Mouse (Mus musculus) regulatory T cell (primary cell): ENCODE measurements around the gene Sp2.

Experiments used
- in situ Hi-C: fragments of 300-600 bp; cut with MboI, MseI; formaldehyde crosslinking; loops from one replicate; pipeline ENCODE4 v1.15.1; 2025; ENCODE audit warnings: high pct_unique_total_duplicates

Sp2 gene

DNA sequence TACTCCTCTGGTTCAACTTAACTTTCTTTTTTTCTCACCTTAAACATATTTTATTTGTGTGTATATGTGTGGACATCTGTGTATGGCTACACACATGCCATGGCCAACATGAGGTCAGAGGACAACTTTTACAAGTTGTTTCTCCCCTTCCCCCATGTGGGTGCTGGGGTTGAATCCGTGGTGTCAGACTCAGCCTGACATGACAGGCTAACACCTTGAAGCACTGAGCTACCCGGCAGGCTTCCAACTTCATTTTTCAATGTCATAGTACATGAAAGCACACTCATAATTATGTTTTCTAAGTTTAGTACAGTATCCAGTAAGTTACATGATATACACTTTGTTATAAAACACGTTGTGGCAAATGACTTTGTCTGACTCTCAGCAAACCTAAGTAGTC lies 12.4 kb downstream of the Sp2 start:
- in situ Hi-C loops, result no loop called here

DNA sequence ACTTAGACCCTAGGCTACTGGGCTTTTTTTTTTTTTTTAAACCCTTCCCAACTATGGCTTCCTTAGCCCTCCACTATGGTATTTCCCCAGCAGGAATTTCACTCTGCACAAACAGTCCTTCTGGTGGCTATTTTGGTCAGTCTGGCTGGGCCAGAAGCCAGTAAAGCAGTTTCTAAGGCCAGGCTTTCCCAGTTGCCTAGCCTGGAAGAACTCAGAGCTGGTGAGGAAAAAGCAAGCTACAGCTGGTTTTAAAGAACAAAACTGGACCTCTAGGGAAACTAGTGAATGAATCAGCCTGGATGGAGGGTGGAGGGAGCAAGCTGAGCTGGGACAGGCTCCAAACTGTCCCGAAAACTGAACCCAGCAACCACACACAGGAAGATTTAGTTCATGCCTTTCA lies 13.0 kb downstream of the Sp2 start:
- in situ Hi-C loops, result no loop called here

DNA sequence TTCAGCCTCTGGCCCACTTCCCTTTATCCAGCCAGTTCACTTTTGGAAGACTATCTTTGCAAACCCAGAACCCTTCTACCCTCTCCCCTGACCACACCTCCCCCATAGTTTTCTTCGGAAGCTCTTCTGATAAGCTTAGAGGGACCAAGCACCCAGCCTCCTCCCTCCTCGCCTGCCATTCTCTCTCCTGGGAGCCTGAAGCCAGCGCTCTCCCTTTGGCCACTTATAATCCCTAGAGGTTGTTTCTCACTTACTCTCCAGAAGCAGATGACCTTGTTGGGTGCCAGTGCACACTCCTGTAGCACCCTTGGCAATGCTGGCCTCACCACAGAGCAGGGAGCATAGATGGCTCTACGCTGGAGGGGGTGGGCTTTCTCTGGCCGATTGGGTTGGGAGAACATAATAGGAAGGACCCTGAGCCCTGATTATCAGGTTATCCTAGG lies 13.5 kb downstream of the Sp2 start:
- in situ Hi-C loops, result no loop called here

DNA sequence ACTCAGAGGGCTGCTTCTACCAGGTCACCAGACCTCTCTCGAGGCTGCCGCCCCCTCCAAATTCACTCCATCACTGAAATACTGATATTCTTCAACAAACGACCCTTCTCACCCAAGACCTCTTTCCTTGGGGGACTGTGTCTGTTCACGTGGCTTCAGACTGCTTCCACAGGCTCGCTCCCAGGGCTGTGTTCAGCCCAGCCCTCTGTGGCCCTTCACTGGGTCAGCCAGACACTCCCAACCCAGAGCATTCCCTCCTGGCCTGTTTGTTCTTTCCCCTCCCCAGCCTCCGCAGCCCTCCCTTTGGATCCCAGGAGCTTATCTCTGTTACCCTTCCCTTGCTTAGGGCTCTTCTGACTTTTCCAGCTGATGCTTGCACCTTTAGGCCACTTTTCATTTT lies 14.3 kb downstream of the Sp2 start:
- in situ Hi-C loops, result no loop called here

DNA sequence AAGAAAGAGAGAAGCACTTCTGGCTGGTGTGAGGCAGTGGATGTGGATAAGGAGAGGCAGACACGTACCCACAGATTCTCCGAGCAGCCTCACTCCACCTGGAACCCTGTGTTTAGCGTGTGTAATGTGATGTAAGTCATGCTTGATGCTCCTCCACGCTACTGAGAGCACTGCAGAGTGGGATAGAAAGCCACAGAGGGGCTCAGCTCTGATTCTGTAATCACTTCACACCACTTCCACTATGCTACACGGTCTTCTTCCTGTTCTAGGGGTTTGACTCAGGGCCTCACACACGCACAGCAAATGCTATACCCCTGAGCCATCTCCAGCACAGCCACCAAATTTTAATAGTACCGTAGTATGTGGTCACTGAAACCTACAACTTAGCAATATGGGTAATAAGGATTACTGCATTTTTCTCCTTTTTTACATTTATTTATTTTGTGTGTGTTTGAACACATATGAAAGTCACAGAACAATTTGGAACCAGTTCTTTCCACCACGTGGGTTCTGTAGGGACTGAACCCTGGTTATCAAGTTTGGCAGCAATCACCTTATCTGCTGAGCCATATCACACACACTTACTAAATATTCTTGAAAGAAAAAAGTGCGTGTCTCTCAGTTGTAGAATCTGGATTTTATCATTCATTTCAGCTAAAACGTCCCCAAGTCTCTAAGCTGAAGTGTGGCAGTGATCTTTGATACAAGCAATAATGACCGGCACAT lies 15.1 kb downstream of the Sp2 start:
- in situ Hi-C loops, result no loop called here

DNA sequence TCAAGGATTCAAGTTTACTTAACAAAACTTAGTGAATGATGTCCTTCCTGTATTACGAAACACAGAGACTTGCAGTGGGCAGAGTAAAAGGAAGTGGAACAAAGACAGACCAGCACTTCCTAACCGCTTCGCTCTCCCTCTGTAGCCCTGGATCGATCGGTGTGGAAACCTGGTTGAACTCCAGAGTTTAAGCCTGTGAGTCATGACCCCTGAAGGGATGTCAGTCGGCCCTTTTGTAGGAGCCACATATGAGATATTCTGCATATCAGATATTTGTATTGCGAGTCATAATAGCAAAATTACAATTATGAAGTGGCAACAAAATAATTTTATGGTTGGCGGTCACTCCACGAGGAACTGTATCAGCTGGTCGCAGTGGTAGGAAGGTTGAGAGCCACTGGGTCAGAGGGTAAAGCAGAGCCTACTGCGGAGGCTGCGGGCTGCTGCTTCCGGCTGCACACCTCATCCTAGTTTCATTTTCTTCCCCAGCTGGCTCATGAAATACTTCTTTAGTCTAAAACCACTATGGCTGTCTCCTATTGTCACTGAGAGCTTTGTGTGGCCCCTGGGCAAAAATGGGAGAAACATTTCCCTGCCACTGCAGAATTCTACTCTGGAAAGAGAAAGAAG lies 15.7 kb downstream of the Sp2 start:
- in situ Hi-C loops, result no loop called here

DNA sequence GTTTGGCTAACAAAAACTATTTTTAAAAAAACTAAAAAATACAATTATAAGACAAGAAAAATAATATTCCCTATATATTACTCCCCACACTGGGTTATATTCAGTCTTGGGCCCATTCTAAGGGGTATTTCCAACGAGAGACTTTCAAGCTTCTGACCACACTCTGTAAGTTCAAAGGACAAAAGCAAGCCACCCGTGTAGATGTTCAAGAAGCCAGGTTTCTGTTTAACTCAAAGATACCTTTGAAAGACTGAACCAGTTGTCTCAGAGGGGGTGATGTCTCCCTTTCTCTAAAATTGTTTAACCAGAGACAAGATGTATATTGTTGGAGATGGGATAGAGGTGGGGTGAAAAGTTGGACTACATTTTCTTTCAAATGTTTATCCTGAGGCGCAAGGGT lies 16.6 kb downstream of the Sp2 start:
- in situ Hi-C loops, result no loop called here

DNA sequence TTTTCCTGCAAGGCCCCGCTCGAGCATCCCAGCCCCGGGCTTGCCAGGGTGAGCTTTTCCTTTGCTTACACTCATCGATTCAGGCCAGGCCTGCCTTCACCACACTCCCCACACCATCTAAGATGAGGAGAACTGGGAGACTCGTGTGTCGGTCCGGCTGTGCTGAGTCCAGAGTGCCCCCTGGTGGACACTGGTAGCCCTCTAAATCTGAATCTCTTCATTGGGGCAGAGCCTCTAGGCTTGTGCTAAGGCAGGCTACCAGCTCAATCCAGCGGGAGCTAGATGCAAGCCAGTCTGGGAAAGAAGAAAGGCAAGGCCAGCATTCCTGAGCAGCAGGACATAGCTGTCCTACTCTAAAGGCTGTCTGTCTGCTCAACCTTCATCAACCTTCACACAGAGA lies 19.2 kb downstream of the Sp2 start:
- in situ Hi-C loops, result no loop called here

DNA sequence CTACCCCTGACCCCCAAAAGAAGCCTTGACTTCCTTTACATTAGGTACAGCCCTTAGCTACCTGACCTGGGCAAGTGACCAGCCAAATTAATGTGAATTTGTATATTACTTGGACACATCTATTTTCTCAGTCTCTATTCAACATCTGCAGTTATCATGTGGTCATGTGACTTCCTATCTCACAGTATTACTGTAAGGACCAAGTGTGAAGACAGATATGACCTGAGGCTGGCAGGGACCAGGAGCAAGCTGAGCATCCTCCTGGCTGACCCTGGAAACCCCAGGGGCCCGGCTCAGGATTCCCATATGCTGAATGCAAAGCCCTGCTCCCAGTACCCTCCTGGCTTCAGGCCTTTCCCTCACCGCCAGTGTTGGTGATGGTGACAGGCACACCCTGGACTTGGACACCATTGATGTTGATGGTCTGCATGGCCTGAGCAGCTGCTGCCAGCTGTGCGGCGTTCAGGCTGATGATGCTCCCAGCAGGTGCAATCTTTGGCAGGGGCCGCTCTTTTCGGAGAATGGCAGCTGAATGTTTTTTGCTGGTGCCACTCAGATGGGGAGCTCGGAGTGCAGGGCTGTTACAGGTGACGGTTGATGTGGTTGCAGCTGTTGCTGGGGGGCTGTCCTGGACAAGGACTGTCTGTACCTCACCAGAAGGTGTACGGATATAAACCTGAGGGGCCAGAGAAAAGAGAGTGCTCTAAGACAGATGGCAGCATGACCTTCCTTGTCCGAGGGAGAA lies 25.5 kb downstream of the Sp2 start:
- in situ Hi-C loops, result no loop called here

DNA sequence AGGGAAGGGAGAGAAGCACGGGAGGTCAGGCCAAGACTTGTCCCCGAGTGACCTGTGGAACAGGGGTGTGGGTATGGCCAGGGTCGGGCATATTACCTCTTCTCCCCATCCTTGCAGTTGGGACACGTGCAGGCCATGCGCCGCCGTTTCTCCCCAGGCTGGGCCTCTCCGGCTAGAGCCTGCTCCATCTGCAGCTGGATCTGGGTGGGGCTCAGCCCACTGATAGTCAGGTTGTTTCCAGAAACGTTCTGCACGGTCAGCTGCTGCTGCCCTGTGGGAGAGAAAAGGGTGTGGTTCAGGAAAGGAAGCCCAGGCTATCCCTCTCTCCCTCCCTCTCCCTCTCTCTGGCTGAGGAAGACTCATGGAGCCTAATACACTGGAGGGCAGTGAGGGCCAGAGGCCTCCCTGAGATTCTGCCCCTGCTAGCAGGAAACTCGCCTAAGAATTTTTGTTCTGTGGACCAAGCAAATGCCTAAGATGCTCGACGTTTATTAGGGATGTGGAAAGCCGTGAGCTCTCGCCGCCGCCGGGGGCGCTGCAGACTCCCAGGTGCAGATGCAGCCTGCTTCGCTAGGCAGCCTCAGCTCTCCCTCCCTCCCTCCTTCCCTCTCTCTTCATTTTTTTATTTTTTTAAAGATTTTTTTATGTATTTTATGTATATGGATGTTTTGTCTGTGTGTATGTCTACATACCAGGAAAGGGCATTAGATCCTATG lies 26.6 kb downstream of the Sp2 start:
- in situ Hi-C loops, result no loop called here

DNA sequence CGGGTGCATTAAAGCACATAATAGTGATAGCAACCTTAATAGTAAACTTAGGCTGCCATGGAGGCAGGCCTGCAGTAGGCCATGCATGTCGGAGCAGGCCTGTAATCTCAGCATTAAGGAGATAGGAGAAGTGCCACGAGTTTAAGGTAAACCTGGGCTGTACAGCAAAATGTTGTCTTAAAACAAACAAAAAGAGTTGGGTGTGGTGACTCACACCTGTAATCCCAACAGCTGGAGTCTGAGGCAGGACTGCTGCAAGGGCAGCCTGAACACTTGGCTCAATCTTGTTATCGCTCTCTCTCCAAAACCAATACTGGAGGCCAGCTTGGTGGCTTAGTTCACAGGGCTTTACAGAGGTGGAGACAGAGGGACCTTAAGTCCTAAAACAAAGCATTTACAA lies 27.7 kb downstream of the Sp2 start:
- in situ Hi-C loops, result no loop called here

DNA sequence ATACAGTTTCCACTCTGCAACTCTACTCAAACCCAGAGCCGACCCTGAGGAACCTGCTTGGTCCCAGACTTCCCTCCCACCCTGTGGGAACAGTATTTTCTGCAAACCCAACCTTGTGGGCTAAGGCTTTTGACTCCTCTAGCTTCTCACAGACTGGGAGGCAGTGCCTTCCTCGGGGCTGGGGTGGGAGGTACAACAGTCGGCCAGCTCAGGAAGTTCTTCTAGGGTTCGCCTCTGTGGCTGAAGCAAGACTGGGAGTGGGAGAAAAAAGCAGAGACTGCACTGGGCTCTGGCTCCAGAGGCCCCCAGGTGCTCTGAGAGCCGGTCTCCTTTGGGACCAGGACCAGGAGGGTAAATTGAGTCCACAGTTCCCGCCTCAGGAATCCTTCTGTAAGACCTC lies 29.9 kb downstream of the Sp2 start:
- in situ Hi-C loops, result no loop called here

DNA sequence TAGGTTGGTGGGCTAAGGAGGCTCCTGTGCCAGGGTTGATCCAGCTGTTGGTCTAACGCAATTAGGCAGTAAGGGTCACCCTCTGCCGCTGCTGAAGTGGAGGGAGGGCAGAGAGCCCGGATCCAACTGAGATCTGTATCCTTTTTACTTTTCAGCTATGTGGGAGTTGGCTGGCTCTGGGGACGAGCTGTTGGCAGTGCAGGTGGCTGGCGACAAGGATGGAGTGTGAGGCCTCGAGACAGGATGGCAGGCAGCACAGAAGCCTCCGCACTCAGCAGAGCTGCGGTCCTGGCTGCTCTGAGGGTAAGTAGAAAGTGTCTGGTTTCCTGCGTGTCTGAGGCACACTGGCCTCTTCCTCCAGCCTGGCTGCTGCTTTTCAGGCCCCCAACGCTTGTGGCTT lies 30.3 kb downstream of the Sp2 start:
- in situ Hi-C loops, result no loop called here

DNA sequence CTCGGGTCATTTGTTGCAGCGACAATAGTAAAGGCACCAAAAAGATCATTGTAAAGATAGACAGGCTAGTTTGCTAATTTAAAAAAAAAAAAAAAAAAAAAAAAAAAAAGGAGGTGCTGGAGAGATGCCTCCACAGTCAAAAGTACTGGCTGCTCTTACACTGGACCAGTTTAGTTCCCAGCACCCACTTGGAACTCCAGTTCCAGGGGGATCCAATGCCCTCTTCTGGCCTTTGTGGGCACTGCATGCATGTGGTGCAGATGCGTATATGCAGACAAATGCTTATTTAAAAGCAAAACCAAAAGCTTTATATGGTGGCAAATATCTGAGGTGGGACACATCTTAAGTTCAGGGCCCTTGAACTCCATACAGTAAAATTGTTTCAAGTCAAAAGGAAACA lies 32.0 kb downstream of the Sp2 start:
- in situ Hi-C loops, result no loop called here

DNA sequence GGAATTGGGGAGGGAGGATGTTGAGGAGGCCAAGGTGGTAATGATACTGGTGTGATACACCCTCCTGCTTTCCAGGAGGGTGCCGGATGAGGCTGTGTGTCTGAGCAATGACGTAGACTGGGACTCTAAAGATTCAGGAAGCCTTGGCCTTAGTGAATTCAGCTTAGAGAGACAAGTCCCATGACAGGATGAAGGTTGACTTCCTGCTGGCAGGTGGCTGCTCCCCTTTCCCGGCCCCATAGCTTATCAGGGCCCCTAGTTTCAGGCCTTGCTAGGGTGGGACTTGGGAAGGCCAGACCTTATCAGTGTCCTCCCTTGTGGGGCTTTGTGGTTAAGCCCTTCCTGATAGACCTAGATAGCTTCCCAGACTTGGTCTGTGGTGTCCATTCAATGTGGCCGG lies 34.9 kb downstream of the Sp2 start:
- in situ Hi-C loops, result no loop called here

DNA sequence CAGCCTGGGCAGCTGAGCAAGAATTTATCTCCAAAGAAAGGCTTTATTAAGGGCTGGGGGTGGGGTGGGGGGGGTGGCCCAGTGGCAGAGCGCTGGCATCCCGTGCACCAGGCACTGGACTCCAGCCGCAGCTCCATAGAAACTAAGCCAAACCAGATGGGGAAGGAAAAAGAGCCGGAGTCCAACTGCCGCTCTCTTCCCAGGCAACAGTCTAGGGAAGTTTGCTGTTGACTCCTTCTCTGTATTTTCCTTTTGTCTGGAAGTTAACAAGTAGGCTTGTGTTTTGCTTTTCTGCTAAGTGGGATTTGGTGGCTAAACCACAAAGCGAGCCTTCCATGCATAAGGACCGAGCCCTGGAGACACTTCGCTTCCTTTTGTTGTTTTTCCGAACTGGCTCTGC lies 36.3 kb downstream of the Sp2 start:
- in situ Hi-C loops, result no loop called here

DNA sequence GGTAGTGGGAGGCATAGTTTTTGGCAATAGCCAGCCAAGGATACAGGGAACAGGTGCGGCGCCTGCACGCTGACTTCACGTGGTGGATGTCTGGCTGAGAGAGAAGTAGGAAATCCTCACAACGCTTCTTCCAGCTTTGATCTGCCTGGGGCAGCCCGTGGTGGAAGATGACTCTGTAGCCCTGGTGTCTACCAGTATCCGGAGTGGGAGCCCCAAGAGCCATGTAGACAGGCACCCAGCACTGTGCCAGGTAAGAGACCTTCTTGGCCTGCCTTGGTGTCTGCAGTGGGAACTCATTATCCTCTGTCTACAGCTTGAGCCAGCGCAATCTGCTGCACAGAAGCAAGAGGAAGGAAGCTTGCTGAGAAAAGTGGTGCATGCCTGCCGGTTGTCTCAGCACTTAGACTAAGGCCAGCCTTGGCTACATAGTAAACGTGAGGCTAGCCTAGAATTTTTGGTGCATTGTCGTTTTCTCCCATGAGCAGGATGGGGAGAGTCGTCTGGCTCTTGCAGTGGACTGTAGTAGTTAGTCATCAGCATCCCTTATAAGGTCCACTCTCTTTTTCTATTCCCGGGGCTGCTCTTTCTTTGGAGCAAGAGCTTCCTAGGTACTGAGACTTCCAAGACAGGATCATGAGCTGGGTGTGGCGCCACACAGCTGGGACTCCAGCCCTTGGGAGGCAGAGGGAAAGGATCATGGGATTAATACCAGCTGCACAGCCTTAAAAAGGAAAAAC lies 37.7 kb downstream of the Sp2 start:
- in situ Hi-C loops, result no loop called here

DNA sequence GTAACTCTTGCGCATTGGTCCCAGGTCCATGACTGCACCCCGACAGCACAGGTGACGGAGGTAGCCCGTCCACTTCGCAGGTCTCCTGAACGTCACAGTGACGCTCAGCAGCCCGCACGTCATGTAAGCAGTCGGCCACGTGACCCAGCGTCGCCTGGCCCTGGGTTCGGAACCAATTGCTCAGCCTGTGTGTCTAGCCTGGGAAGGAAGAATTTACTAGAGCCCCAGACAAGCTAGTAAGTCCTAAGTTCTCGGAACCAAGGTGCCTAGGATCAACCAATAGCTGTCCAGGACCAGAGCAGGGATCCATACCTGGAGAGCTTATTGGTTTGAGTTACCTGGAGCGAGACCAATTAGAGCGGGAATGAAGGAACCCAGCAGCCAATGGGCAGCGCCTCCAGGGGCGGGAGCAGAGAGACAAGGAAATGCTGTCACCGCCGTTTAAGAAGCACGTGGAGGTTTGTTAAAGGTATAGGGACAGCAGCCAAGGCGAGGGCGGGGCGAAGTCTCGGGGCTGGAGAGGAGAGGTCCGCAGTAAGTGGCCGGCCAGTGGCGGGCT lies 38.9 kb downstream of the Sp2 start, which contains the start of gene Pnpo:
Pnpo (minus strand) TSS at position 241 of the 559 bp plus-strand sequence.
- in situ Hi-C loops, result no loop called here

DNA sequence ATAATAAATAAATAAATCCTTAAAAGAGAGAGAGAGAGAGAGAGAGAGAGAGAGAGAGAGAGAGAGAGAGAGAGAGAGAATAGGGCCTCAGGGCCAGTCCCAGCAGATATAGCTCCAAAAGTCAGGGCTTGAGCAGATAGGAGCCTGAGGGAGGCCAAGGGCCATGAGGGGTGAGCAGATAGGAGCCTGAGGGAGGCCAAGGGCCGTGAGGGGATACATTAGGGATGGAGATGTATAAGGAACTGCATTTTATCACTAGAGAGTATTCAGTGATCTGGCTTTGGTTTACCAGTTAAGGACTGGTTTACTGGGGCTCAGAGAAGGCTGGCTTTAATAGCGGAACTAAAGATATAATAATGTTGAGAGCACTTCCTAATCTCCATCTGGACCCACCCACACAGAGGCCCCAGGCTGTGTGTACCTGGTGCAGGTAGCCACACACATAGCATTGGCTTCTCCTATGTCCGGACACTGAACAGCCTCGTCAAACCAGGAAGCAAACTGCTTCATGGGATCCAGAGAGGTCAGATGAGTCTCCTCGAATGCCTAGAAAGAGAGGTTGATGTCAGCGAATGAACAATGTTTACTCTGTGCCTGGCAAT lies 40.7 kb downstream of the Sp2 start:
- in situ Hi-C loops, result no loop called here

DNA sequence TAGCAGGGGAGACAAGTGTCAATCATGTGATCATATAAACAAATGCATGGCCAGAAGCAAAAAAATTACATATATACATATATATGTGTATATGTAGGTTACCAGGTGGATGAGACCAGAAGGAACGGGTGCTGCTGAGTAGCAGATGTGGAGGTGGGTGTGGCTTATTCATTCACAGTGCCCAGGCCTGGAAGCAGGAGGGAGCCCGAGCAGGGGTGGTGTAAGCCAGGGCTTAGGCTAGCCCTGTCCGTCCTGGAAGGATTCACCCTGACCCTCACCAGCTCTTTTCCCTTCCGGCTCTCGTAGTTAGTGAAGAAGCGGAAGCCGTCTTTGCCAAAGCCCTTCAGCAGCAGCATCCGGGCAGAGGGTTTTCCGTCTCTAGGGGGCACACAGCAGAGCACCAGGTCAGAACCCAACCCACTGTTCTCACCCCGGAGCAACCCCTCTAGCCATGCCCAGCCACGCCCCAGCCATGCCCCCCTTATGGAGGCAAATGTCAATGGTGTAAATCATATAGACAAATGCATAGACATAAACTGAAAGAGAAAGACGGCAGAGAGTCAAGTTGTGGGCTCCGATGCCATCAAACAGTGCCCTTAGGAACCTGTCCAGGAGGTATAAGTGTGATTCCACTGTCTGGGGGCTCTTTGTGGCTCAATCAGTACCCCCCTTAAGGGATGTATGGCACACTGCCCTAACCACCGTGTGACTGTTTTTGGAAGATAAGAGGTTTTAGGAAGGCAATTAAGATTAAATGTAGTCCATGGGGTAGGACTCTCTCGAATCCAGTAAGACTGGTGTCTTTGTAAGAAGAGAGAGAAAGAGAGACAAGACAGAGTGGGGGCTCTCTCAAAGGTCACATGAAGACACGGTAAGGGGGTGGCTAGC lies 41.9 kb downstream of the Sp2 start:
- in situ Hi-C loops, result no loop called here
